Mouse (Mus musculus) MEL (cell line): Measurements from ENCODE around the gene Klk9. TPM values are rescaled to one million over a fixed set of nuclear protein-coding genes. Genes with fewer than 3 reads are reported as not detected.

Experiments
- DNase-seq: peaks from one replicate; pipeline ENCODE4 v3.0.0; 2011; ENCODE audit warnings: low read depth, low spot score
- H3K27ac ChIP-seq: 2 replicates; pipeline ENCODE4 v1.5.1; 2012; ENCODE audit warnings: low read depth, mild to moderate bottlenecking, control low read depth, low read length, moderate library complexity; ENCODE audit not compliant: control insufficient read depth
- H3K27me3 ChIP-seq, 2 experiments: fragments of 150-350 bp in 1 of 2; sonication (generic) in 1 of 2; 2 replicates each; pipeline ENCODE4 v1.6.1; 2012; ENCODE audit warnings: low read length in 2 of 2, mild to moderate bottlenecking in 2 of 2, improper control_type of control experiment in 1 of 2, moderate library complexity in 1 of 2; ENCODE audit not compliant: insufficient read depth in 2 of 2, control insufficient read depth in 1 of 2
- H3K36me3 ChIP-seq, 2 experiments: 2 replicates each; pipeline ENCODE4 v1.6.1; 2012 to 2014; ENCODE audit warnings: low read length in 2 of 2, improper control_type of control experiment in 1 of 2, inconsistent platforms in 1 of 2, mild to moderate bottlenecking in 1 of 2; ENCODE audit not compliant: insufficient read depth in 2 of 2, control insufficient read depth in 1 of 2
- H3K4me1 ChIP-seq, 2 experiments: fragments of 150-350 bp in 1 of 2; sonication (generic) in 1 of 2; 2 replicates each; pipeline ENCODE4 v1.6.1; 2012; ENCODE audit warnings: low read length in 2 of 2, improper control_type of control experiment in 1 of 2, mild to moderate bottlenecking in 1 of 2; ENCODE audit not compliant: insufficient read depth in 2 of 2, control insufficient read depth in 1 of 2
- H3K4me3 ChIP-seq, 2 experiments: fragments of 150-350 bp in 1 of 2; sonication (generic) in 1 of 2; 2 replicates each; pipeline ENCODE4 v1.5.1; 2012; ENCODE audit warnings: low read depth in 2 of 2, low read length in 2 of 2, mild to moderate bottlenecking in 2 of 2, moderate library complexity in 2 of 2, control low read depth in 1 of 2, improper control_type of control experiment in 1 of 2; ENCODE audit not compliant: control insufficient read depth in 1 of 2, insufficient read depth in 1 of 2
- H3K79me2 ChIP-seq: 2 replicates; pipeline ENCODE4 v1.6.1; 2012; ENCODE audit warnings: mild to moderate bottlenecking, low read length, moderate library complexity; ENCODE audit not compliant: control insufficient read depth, poor library complexity, insufficient read depth
- H3K9ac ChIP-seq: 2 replicates; pipeline ENCODE4 v1.6.1; 2012; ENCODE audit warnings: low read depth, mild to moderate bottlenecking, control low read depth, low read length, moderate library complexity; ENCODE audit not compliant: control insufficient read depth, poor library complexity, severe bottlenecking
- H3K9me3 ChIP-seq: fragments of 150-350 bp; sonication (generic); replicated peaks from 2 replicates; pipeline ENCODE4 v1.6.1; 2012; ENCODE audit warnings: mild to moderate bottlenecking, low read length, improper control_type of control experiment, moderate library complexity; ENCODE audit not compliant: insufficient read depth
- BHLHE40 ChIP-seq: IDR thresholded peaks from 2 replicates; pipeline ENCODE4 v1.6.1; 2012; ENCODE audit warnings: low read depth, mild to moderate bottlenecking, inconsistent platforms, low read length, improper control_type of control experiment, borderline replicate concordance
- CHD1 ChIP-seq: IDR thresholded peaks from 2 replicates; pipeline ENCODE4 v1.6.1; 2012; ENCODE audit warnings: low read depth, mild to moderate bottlenecking, inconsistent platforms, low read length, improper control_type of control experiment
- CTCF ChIP-seq, 3 experiments: IDR thresholded peaks in 2 of 3; conservative IDR thresholded peaks in 1 of 3; 2 replicates each; pipeline ENCODE4 v1.5.1; 2011 to 2012; ENCODE audit warnings: low read length in 3 of 3, low read depth in 2 of 3, mild to moderate bottlenecking in 2 of 3, improper control_type of control experiment in 1 of 3, inconsistent platforms in 1 of 3, mixed read lengths in 1 of 3, moderate library complexity in 1 of 3; ENCODE audit not compliant: control insufficient read depth in 1 of 3, insufficient read depth in 1 of 3, poor library complexity in 1 of 3, severe bottlenecking in 1 of 3
- E2F4 ChIP-seq: IDR thresholded peaks from 2 replicates; pipeline ENCODE4 v1.6.1; 2011; ENCODE audit warnings: low read depth, low read length, improper control_type of control experiment, borderline replicate concordance
- ELF1 ChIP-seq: IDR thresholded peaks from 2 replicates; pipeline ENCODE4 v1.6.1; 2014; ENCODE audit warnings: low read depth, mild to moderate bottlenecking, inconsistent platforms, low read length, improper control_type of control experiment, moderate library complexity
- GABPA ChIP-seq: IDR thresholded peaks from 2 replicates; pipeline ENCODE4 v1.6.1; 2012; ENCODE audit warnings: low read depth, mild to moderate bottlenecking, inconsistent platforms, low read length, improper control_type of control experiment, moderate library complexity
- JUND ChIP-seq: IDR thresholded peaks from 2 replicates; pipeline ENCODE4 v1.6.1; 2011; ENCODE audit warnings: low read depth, mild to moderate bottlenecking, improper control_type of control experiment, low read length
- MAX ChIP-seq: IDR thresholded peaks from 2 replicates; pipeline ENCODE4 v1.6.1; 2011; ENCODE audit warnings: low read length, improper control_type of control experiment
- MEF2A ChIP-seq: IDR thresholded peaks from 2 replicates; pipeline ENCODE4 v1.6.1; 2014; ENCODE audit warnings: low read depth, mild to moderate bottlenecking, inconsistent platforms, low read length, improper control_type of control experiment; ENCODE audit not compliant: poor library complexity, insufficient replicate concordance, severe bottlenecking; ENCODE audit errors: extremely low read depth
- MYB ChIP-seq: IDR thresholded peaks from 2 replicates; pipeline ENCODE4 v1.6.1; 2011; ENCODE audit warnings: mild to moderate bottlenecking, low read depth, low read length, improper control_type of control experiment
- MYC ChIP-seq: IDR thresholded peaks from 2 replicates; pipeline ENCODE4 v1.6.1; 2011; ENCODE audit warnings: low read depth, mild to moderate bottlenecking, low read length, improper control_type of control experiment, moderate library complexity
- POLR2A ChIP-seq, 2 experiments: IDR thresholded peaks; 2 replicates each; pipeline ENCODE4 v1.6.1; 2011 to 2012; ENCODE audit warnings: low read length in 2 of 2, mild to moderate bottlenecking in 2 of 2, control low read depth in 1 of 2, improper control_type of control experiment in 1 of 2, low read depth in 1 of 2, moderate library complexity in 1 of 2; ENCODE audit not compliant: control insufficient read depth in 1 of 2, insufficient read depth in 1 of 2, poor library complexity in 1 of 2
- RAD21 ChIP-seq: IDR thresholded peaks from 2 replicates; pipeline ENCODE4 v1.6.1; 2011; ENCODE audit warnings: mild to moderate bottlenecking, low read depth, low read length, improper control_type of control experiment
- SIN3A ChIP-seq: IDR thresholded peaks from 2 replicates; pipeline ENCODE4 v1.6.1; 2012; ENCODE audit warnings: low read length, improper control_type of control experiment, inconsistent platforms
- TCF12 ChIP-seq: IDR thresholded peaks from 2 replicates; pipeline ENCODE4 v1.6.1; 2014; ENCODE audit warnings: low read depth, mild to moderate bottlenecking, inconsistent platforms, low read length, improper control_type of control experiment, moderate library complexity
- UBTF ChIP-seq: IDR thresholded peaks from 2 replicates; pipeline ENCODE4 v1.6.1; 2012; ENCODE audit warnings: low read depth, mild to moderate bottlenecking, inconsistent platforms, low read length, improper control_type of control experiment, moderate library complexity, borderline replicate concordance; ENCODE audit not compliant: insufficient read depth
- USF1 ChIP-seq: IDR thresholded peaks from 2 replicates; pipeline ENCODE4 v1.6.1; 2014; ENCODE audit warnings: low read depth, mild to moderate bottlenecking, inconsistent platforms, low read length, improper control_type of control experiment, moderate library complexity
- ZC3H11A ChIP-seq: IDR thresholded peaks from 2 replicates; pipeline ENCODE4 v1.6.1; 2012; ENCODE audit warnings: low read depth, mild to moderate bottlenecking, inconsistent platforms, low read length, improper control_type of control experiment
- ZKSCAN1 ChIP-seq: IDR thresholded peaks from 2 replicates; pipeline ENCODE4 v1.6.1; 2012; ENCODE audit warnings: low read depth, mild to moderate bottlenecking, inconsistent platforms, low read length, improper control_type of control experiment, moderate library complexity
- ZMIZ1 ChIP-seq: IDR thresholded peaks from 2 replicates; pipeline ENCODE4 v1.6.1; 2012; ENCODE audit warnings: low read depth, mild to moderate bottlenecking, inconsistent platforms, low read length, improper control_type of control experiment, moderate library complexity
- ZNF384 ChIP-seq: IDR thresholded peaks from 2 replicates; pipeline ENCODE4 v1.6.1; 2012; ENCODE audit warnings: low read depth, mild to moderate bottlenecking, inconsistent platforms, low read length, improper control_type of control experiment
- polyA plus RNA-seq, 2 experiments: library from polyadenylated mRNA; stranded (reverse) in 1 of 2; unstranded in 1 of 2; fragments of >175 nt in 1 of 2; fragments of >200 nt in 1 of 2; gene quantifications; 2 replicates each; pipeline versions ENCODE4 v1.2.1 to v1.2.4; 2012; ENCODE audit warnings: low replicate concordance in 2 of 2, low read depth in 1 of 2; ENCODE audit not compliant: insufficient read length in 2 of 2, insufficient read depth in 1 of 2, missing spikeins in 1 of 2
- total RNA-seq: library from RNA; depleted of rRNA; stranded (reverse); fragments of 300-350 nt; gene quantifications from 2 replicates; pipeline ENCODE4 v1.2.3, GENCODE M21; 2012

Gene Klk9
- total and polyA plus RNA-seq, 3 experiments = not detected

DNA sequence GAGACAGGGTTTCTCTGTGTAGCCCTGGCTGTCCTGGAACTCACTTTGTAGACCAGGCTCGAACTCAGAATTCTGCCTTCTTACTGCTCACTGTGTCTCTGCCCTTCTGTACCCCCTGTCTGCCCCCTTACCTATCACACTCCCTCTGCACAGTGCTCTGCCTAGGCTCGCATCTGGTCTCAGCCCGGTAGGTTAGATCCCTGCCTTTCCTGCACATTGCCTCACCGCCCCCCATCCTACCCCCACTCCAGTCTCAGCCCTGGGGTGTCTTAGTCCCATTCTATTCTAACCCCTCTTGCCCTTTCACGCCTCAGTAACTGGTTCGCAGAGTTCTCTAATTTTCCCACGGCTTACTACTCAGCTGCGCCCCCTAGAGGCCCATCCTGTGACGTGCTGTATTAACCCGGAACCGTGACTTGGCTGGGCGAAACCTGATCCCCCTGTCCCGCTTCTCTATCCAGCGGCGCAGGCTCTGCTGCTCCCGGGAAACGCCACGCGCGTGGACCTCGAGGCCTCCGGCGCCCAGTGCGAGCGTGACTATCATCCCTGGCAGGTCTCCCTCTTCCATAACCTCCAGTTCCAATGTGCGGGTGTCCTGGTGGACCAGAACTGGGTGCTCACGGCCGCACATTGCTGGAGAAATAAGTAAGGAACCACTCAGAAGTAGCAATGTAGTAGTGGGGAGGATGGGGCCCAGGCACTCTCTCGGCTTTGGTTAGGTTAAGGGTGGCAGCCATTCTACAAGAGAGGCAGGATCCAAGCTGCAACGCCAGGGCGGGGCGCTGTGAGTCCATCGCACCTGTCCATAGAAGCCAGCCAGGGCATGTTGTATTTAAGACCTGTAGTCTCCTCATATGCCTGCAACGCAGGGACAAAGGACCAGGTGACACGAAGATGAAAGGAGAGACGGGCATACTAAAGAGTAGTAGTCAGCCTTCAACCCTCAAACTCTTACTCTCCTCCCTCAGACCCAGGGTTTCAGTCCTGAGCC is 9.1 kb upstream of the Klk9 start:
- DNase-seq = no peak
- H3K27me3 ChIP-seq = no peaks in the 10 kb centered on the region; a peak in 1 of 4 replicates
- H3K9ac ChIP-seq = no peak overlapping the region
- no peaks in the 10 kb centered on the region for H3K9me3 ChIP-seq
- no peak overlapping the region for H3K4me3 ChIP-seq
- H3K79me2 ChIP-seq = no peaks in the 10 kb centered on the region
- H3K27ac ChIP-seq = no peak overlapping the region
- H3K4me1 ChIP-seq = no peaks in the 10 kb centered on the region
- TF ChIP-seq ZC3H11A (no peak), CTCF (IDR thresholded peaks at IDR 0.05 in 2 of 3, conservative IDR thresholded peaks at IDR 0.05 in 1 of 3; ENCODE audit: control insufficient read depth in 1 of 3, insufficient read depth in 1 of 3, low read depth in 2 of 3, low read length in 3 of 3, poor library complexity in 1 of 3, severe bottlenecking in 1 of 3) (peak in 1 of 3 experiments; percentile 23; a peak in 1 of 6 replicates), RAD21 (no peak), ZNF384 (no peak), JUND (no peak), E2F4 (no peak), MEF2A (no peak)
- TF ChIP-seq, all 39 proteins: peak for 1
- H3K36me3 ChIP-seq = no peaks in the 10 kb centered on the region

DNA sequence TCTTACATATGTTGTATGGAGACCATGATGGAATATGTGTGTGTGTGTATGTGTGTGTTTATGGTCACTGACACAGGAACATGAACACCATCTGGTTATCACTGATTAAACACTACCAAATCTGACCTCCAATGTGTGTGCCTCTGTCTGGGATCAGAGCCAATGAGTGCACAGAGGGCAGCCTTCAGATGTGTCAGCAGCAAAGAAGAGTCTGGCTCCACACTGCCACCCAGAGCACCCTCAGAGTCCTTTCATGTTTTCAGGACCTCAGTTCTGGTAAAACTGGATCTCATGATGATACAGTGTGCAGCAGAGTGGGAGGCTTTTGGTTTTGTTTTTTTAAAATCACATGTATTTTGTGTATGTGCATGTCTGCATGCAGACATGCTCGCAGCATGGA is 6.4 kb upstream of the Klk9 start:
- H3K27ac ChIP-seq = no peak overlapping the region

More for the DNA sequence above, 6.4 kb upstream of the Klk9 start:
- Histone ChIP-seq H3K9ac (no peak overlapping the region), H3K4me3 (no peak overlapping the region), H3K79me2 (no peaks in the 10 kb centered on the region), H3K27me3 (no peaks in the 10 kb centered on the region; a peak in 1 of 4 replicates), H3K36me3 (no peaks in the 10 kb centered on the region), H3K9me3 (no peaks in the 10 kb centered on the region), H3K4me1 (no peaks in the 10 kb centered on the region)
- TF ChIP-seq GABPA = no peak
- TF ChIP-seq USF1 = no peak
- no peak for TF ChIP-seq ZKSCAN1
- TF ChIP-seq MYB = no peak
- TF ChIP-seq MAX = no peak
- TF ChIP-seq TCF12 = no peak
- no peak for TF ChIP-seq ELF1
- no peak for TF ChIP-seq CHD1
- TF ChIP-seq SIN3A = no peak
- TF ChIP-seq ZMIZ1 = no peak
- no peak for TF ChIP-seq RAD21
- TF ChIP-seq BHLHE40 = no peak
- TF ChIP-seq MYC = no peak
- TF ChIP-seq UBTF = no peak
- TF ChIP-seq POLR2A (IDR thresholded peaks at IDR 0.05; ENCODE audit: control insufficient read depth in 1 of 2, insufficient read depth in 1 of 2, low read depth in 1 of 2, low read length in 2 of 2, poor library complexity in 1 of 2) = no peak
- no peak for DNase-seq
